Mouse (Mus musculus) C2C12 (cell line): ENCODE results near the gene B3gnt7.

ENCODE experiments used
- CEBPB ChIP-seq: IDR thresholded peaks from one replicate; pipeline ENCODE4 v1.6.1; 2011; ENCODE audit warnings: low read depth, mild to moderate bottlenecking, control low read depth, moderate library complexity
- CTCF ChIP-seq: IDR thresholded peaks from one replicate; pipeline ENCODE4 v1.5.1; 2011; ENCODE audit not compliant: control insufficient read depth, insufficient read depth, insufficient read length
- FOSL1 ChIP-seq: IDR thresholded peaks from one replicate; pipeline ENCODE4 v1.8.0; 2011; ENCODE audit warnings: mild to moderate bottlenecking, low read length; ENCODE audit not compliant: poor library complexity, insufficient read depth, severe bottlenecking
- MAX ChIP-seq: IDR thresholded peaks from one replicate; pipeline ENCODE4 v1.6.1; 2011; ENCODE audit warnings: mild to moderate bottlenecking, control low read depth
- MYOD1 ChIP-seq: IDR thresholded peaks from one replicate; pipeline ENCODE4 v1.6.1; 2011; ENCODE audit warnings: low read depth; ENCODE audit not compliant: control insufficient read depth, insufficient read length
- MYOG ChIP-seq: IDR thresholded peaks from one replicate; pipeline ENCODE4 v1.6.1; 2011; ENCODE audit not compliant: control insufficient read depth, insufficient read length; ENCODE audit errors: extremely low read depth
- USF1 ChIP-seq: IDR thresholded peaks from one replicate; pipeline ENCODE4 v1.6.1; 2011; ENCODE audit warnings: low read depth, mild to moderate bottlenecking, control low read depth, moderate library complexity

- TF ChIP-seq CTCF (no peak), MYOD1 (no peak), CEBPB (no peak), MAX (no peak), USF1 (no peak), FOSL1 (no peak), MYOG (no peak)
Measured at GRCm38 (mm10) chr1:86348083-86348482, 45.5 kb downstream of the B3gnt7 start.
